Mouse (Mus musculus): Measurements from ENCODE around the gene Prr13. TPM values are rescaled to one million over a fixed set of nuclear protein-coding genes. Genes with fewer than 3 reads are reported as not detected.

Prr13 gene
- polyA plus RNA-seq, 1 experiment from 2014 or later: 98.2 TPM

GRCm38 (mm10) chr15:102510590-102511284, 51.9 kb downstream of the Prr13 start:
- H3K36me3 ChIP-seq: peaks cover 21% of the 10 kb centered on the region
- no peaks in the 10 kb centered on the region for H3K9me3 ChIP-seq
- no peaks in the 10 kb centered on the region for H3K27me3 ChIP-seq (ENCODE audit: insufficient read depth, poor library complexity, severe bottlenecking)
- peak overlapping the region; percentile 69 for H3K4me3 ChIP-seq
- 5% methylated on average over 34 of the region's 34 CpGs for WGBS
- H3K27ac ChIP-seq: peak overlapping the region; percentile 91
- peak; percentile 97 for DNase-seq (ENCODE audit: low spot score)
- H3K4me1 ChIP-seq (replicated peaks): peaks cover 52% of the 10 kb centered on the region

GRCm38 (mm10) chr15:102511285-102511833, 52.5 kb downstream of the Prr13 start:
- peaks cover 56% of the 10 kb centered on the region for H3K4me1 ChIP-seq (replicated peaks)
- H3K27ac ChIP-seq: peak overlapping the region; percentile 91
- DNase-seq (ENCODE audit: low spot score): peak; percentile 60
- peaks cover 16% of the 10 kb centered on the region for H3K36me3 ChIP-seq
- H3K4me3 ChIP-seq: peak overlapping the region; percentile 69
- no peaks in the 10 kb centered on the region for H3K27me3 ChIP-seq (ENCODE audit: insufficient read depth, poor library complexity, severe bottlenecking)
- H3K9me3 ChIP-seq: no peaks in the 10 kb centered on the region
- WGBS: 11% methylated on average over 6 of the region's 6 CpGs

- peak overlapping the region; percentile 91 for H3K27ac ChIP-seq
- H3K9me3 ChIP-seq: no peaks in the 10 kb centered on the region
- WGBS: 25% methylated on average over 5 of the region's 5 CpGs
- peaks cover 13% of the 10 kb centered on the region for H3K36me3 ChIP-seq
- no peaks in the 10 kb centered on the region for H3K27me3 ChIP-seq (ENCODE audit: insufficient read depth, poor library complexity, severe bottlenecking)
- H3K4me3 ChIP-seq: peak overlapping the region; percentile 69
- H3K4me1 ChIP-seq (replicated peaks): peaks cover 61% of the 10 kb centered on the region
- DNase-seq (ENCODE audit: low spot score): no peak
Measured at GRCm38 (mm10) chr15:102512010-102512409, 53.2 kb downstream of the Prr13 start.

Other genes with a start within 250 kb of the Prr13 start
- 0.31 and 0.90 TPM in 2 replicates for gene Itgb7, start 227.1 kb upstream of the Prr13 start, polyA plus RNA-seq (2016; fragmentation: Nextera tagmentation; extraction: Ambion mirVana)
- 22.1 and 24.5 TPM in 2 replicates for gene Rarg, start 201.5 kb upstream of the Prr13 start, polyA plus RNA-seq (2016; fragmentation: Nextera tagmentation; extraction: Ambion mirVana)
- gene Gm9918, start 188.5 kb upstream of the Prr13 start, polyA plus RNA-seq (2016; fragmentation: Nextera tagmentation; extraction: Ambion mirVana): 0.26 and 0.35 TPM in 2 replicates
- 61.5 and 66.1 TPM in 2 replicates for gene Mfsd5, start 179.6 kb upstream of the Prr13 start, polyA plus RNA-seq (2016; fragmentation: Nextera tagmentation; extraction: Ambion mirVana)
- 42.6 and 52.2 TPM in 2 replicates for gene Espl1, start 162.8 kb upstream of the Prr13 start, polyA plus RNA-seq (2016; fragmentation: Nextera tagmentation; extraction: Ambion mirVana)
- gene Pfdn5, start 132.9 kb upstream of the Prr13 start, polyA plus RNA-seq (2016; fragmentation: Nextera tagmentation; extraction: Ambion mirVana): 331 and 368 TPM in 2 replicates
- 119 and 120 TPM in 2 replicates for gene Myg1, start 127.3 kb upstream of the Prr13 start, polyA plus RNA-seq (2016; fragmentation: Nextera tagmentation; extraction: Ambion mirVana)
- 102 and 122 TPM in 2 replicates for gene Aaas, start 108.3 kb upstream of the Prr13 start, polyA plus RNA-seq (2016; fragmentation: Nextera tagmentation; extraction: Ambion mirVana)
- gene Sp7, start 91.8 kb upstream of the Prr13 start, polyA plus RNA-seq (2016; fragmentation: Nextera tagmentation; extraction: Ambion mirVana): 1.0 and 1.2 TPM in 2 replicates
- 6.1 and 9.3 TPM in 2 replicates for gene Sp1, start 52.9 kb upstream of the Prr13 start, polyA plus RNA-seq (2016; fragmentation: Nextera tagmentation; extraction: Ambion mirVana)
- gene Amhr2, start 13.7 kb upstream of the Prr13 start, polyA plus RNA-seq (2016; fragmentation: Nextera tagmentation; extraction: Ambion mirVana): 0.17 and 0.18 TPM in 2 replicates
- 166 and 207 TPM in 2 replicates for gene Pcbp2, start 11.5 kb downstream of the Prr13 start, polyA plus RNA-seq (2016; fragmentation: Nextera tagmentation; extraction: Ambion mirVana)
- gene Gm10337, start 44.7 kb downstream of the Prr13 start, polyA plus RNA-seq (2016; fragmentation: Nextera tagmentation; extraction: Ambion mirVana): 3.9 and 11.3 TPM in 2 replicates
- gene Map3k12, start 58.0 kb downstream of the Prr13 start, polyA plus RNA-seq (2016; fragmentation: Nextera tagmentation; extraction: Ambion mirVana): 27.1 and 35.2 TPM in 2 replicates
- gene Tarbp2, start 59.2 kb downstream of the Prr13 start, polyA plus RNA-seq (2016; fragmentation: Nextera tagmentation; extraction: Ambion mirVana): 132 and 135 TPM in 2 replicates
- 1.5 and 2.4 TPM in 2 replicates for gene Npff, start 65.9 kb downstream of the Prr13 start, polyA plus RNA-seq (2016; fragmentation: Nextera tagmentation; extraction: Ambion mirVana)
- not detected in 2 replicates for gene Gm28047, start 166.0 kb downstream of the Prr13 start, polyA plus RNA-seq (2016; fragmentation: Nextera tagmentation; extraction: Ambion mirVana)
- 17.5 and 20.4 TPM in 2 replicates for gene Atf7, start 166.4 kb downstream of the Prr13 start, polyA plus RNA-seq (2016; fragmentation: Nextera tagmentation; extraction: Ambion mirVana)
- gene Atp5g2, start 213.3 kb downstream of the Prr13 start, polyA plus RNA-seq (2016; fragmentation: Nextera tagmentation; extraction: Ambion mirVana): 63.3 and 73.4 TPM in 2 replicates